Mouse (Mus musculus) hindbrain, postnatal 0 days (tissue): ENCODE data around the gene Disp1. TPM values are rescaled to one million over a fixed set of nuclear protein-coding genes. Genes with fewer than 3 reads are reported as not detected.

Experiments
- ATAC-seq: fragments of 200-750 bp; cut with Nextera tagmentation; 2 replicates; pipeline ENCODE4 v1.8.0; 2017; ENCODE audit warnings: mild to moderate bottlenecking, moderate TSS enrichment, moderate library complexity
- DNase-seq: peaks from one replicate; pipeline ENCODE4 v3.0.0-alpha.2; 2015; ENCODE audit warnings: low spot score
- H3K27ac ChIP-seq: fragments of 300-500 bp; sonication (generic); 2 replicates; pipeline ENCODE4 v1.5.1; 2014; ENCODE audit warnings: mild to moderate bottlenecking
- H3K27me3 ChIP-seq: fragments of 300-500 bp; sonication (generic); 2 replicates; pipeline ENCODE4 v1.6.1; 2014; ENCODE audit warnings: low read length, mixed read lengths; ENCODE audit not compliant: insufficient read depth
- H3K36me3 ChIP-seq: fragments of 300-500 bp; sonication (generic); 2 replicates; pipeline ENCODE4 v1.6.1; 2014; ENCODE audit warnings: low read length, mixed read lengths; ENCODE audit not compliant: insufficient read depth
- H3K4me1 ChIP-seq: fragments of 300-500 bp; sonication (generic); 2 replicates; pipeline ENCODE4 v1.6.1; 2014; ENCODE audit warnings: antibody characterized with exemption, low read length, mixed read lengths; ENCODE audit not compliant: insufficient read depth
- H3K4me2 ChIP-seq: fragments of 300-500 bp; sonication (generic); 2 replicates; pipeline ENCODE4 v1.6.1; 2014; ENCODE audit warnings: low read depth, mild to moderate bottlenecking, low read length, moderate library complexity, mixed read lengths
- H3K4me3 ChIP-seq: fragments of 300-500 bp; sonication (generic); 2 replicates; pipeline ENCODE4 v1.5.1; 2014; ENCODE audit warnings: low read length
- H3K9ac ChIP-seq: fragments of 300-500 bp; sonication (generic); replicated peaks from 2 replicates; pipeline ENCODE4 v1.6.1; 2014; ENCODE audit warnings: mild to moderate bottlenecking, low read length, moderate library complexity, mixed read lengths
- H3K9me3 ChIP-seq: fragments of 300-500 bp; sonication (generic); 2 replicates; pipeline ENCODE4 v1.6.1; 2016; ENCODE audit warnings: low read length, mixed read lengths
- CTCF ChIP-seq: IDR thresholded peaks from 2 replicates; pipeline ENCODE4 v1.5.1; 2016; ENCODE audit warnings: antibody characterized with exemption, control low read depth, low read depth
- WGBS: fragments of 180-500 bp; shearing (Covaris S2); extraction: QIAGEN DNeasy Blood & Tissue Kit; methylation state at CpG from one replicate; pipeline ENCODE4 v1.1.7; 2014; 5-methylcytosine and 5-hydroxymethylcytosine counted together
- polyA plus RNA-seq: library from polyadenylated mRNA; unstranded; fragments of >200 nt; fragmentation: Nextera tagmentation; extraction: Ambion mirVana; gene quantifications from 2 replicates; pipeline ENCODE4 v1.2.1, GENCODE M21; 2015
- total RNA-seq: library from RNA; depleted of rRNA; stranded (reverse); fragments of >200 nt; gene quantifications from 2 replicates; pipeline ENCODE4 v1.2.3, GENCODE M21; 2014

Gene Disp1
- total and polyA plus RNA-seq, 2 experiments from 2014 or later, result 7.4 to 8.2 TPM

DNA sequence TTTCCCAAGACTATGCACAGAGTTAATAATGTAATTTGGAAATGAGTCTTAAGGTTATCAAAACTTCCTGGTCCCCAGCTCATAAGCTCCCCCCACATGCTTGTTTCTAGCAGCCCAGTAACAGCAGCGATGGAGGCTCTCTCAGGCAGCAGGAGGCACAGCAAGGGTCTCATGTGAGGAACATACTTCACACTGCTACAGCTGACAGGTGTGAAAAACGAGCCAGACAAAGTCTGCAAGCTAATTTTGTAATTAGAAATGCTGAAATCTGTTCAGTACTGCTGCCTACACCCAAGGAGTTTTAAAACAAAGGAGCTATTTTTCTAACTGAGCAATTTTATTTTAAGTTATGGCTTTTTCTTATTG lies 40.3 kb downstream of the Disp1 start:
- no peak overlapping the region for H3K4me2 ChIP-seq
- no peaks in the 10 kb centered on the region for H3K36me3 ChIP-seq
- H3K27me3 ChIP-seq, result no peaks in the 10 kb centered on the region
- no peak for TF ChIP-seq CTCF
- ATAC-seq, result no peak
- H3K27ac ChIP-seq, result no peak overlapping the region
- 18% methylated on average over 2 of the region's 2 CpGs for WGBS
- H3K9ac ChIP-seq, result no peak overlapping the region
- peak; percentile 32 for DNase-seq
- no peaks in the 10 kb centered on the region for H3K9me3 ChIP-seq
- H3K4me3 ChIP-seq, result no peak overlapping the region
- no peaks in the 10 kb centered on the region for H3K4me1 ChIP-seq

DNA sequence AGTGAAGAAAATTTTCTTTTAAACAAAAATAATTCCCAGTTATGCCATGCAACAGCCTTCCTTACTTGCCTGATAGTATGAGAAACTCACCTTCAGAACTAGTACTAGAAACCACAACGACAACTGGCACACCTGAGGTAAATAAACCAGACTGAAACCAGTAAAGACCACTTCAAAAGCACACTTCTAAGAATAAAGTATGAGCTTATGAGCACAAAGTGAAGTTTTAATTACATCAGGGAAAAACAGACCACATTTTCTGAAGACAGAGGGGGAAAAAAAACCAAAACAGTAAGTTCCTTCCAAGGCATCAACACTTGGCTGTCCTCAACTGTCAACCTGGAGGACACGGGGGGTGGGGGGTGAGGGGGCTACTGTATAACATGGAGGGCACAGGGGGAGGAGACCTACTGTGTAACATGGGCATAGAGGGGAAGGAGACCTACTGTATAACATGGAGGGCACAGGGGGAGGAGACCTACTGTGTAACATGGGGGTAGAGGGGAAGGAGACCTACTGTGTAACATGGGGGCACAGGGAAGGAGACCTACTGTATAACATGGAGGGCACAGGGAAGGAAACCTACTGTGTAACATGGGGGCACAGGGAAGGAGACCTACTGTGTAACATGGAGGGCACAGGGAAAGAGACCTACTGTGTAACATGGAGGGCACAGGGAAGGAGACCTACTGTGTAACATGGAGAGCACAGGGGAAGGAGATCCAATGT lies 40.9 kb downstream of the Disp1 start:
- H3K4me3 ChIP-seq, result no peak overlapping the region
- ATAC-seq (no peak), DNase-seq (no peak)
- H3K9ac ChIP-seq, result no peak overlapping the region
- no peaks in the 10 kb centered on the region for H3K27me3 ChIP-seq
- TF ChIP-seq CTCF, result no peak
- H3K4me2 ChIP-seq, result no peak overlapping the region
- H3K4me1 ChIP-seq, result no peaks in the 10 kb centered on the region
- 96% methylated on average over 2 of the region's 2 CpGs for WGBS
- no peak overlapping the region for H3K27ac ChIP-seq
- H3K9me3 ChIP-seq, result no peaks in the 10 kb centered on the region
- no peaks in the 10 kb centered on the region for H3K36me3 ChIP-seq

GRCm38 (mm10) chr1:183179316-183179715 lies 42.0 kb downstream of the Disp1 start:
- DNase-seq, result no peak
- Histone ChIP-seq H3K4me1 (no peaks in the 10 kb centered on the region), H3K4me2 (no peak overlapping the region), H3K27ac (no peak overlapping the region), H3K4me3 (no peak overlapping the region), H3K27me3 (no peaks in the 10 kb centered on the region), H3K36me3 (no peaks in the 10 kb centered on the region), H3K9me3 (no peaks in the 10 kb centered on the region), H3K9ac (no peak overlapping the region)
- TF ChIP-seq CTCF, result no peak
- WGBS, result 84% methylated on average over 5 of the region's 5 CpGs
- ATAC-seq, result no peak

- TF ChIP-seq CTCF, result no peak
- no peak overlapping the region for H3K4me2 ChIP-seq
- no peak overlapping the region for H3K9ac ChIP-seq
- ATAC-seq, result no peak
- no peak overlapping the region for H3K27ac ChIP-seq
- no peak for DNase-seq
- no peaks in the 10 kb centered on the region for H3K4me1 ChIP-seq
- no peaks in the 10 kb centered on the region for H3K36me3 ChIP-seq
- H3K9me3 ChIP-seq, result no peaks in the 10 kb centered on the region
- H3K27me3 ChIP-seq, result no peaks in the 10 kb centered on the region
- WGBS, result 80% methylated on average over 8 of the region's 8 CpGs
- no peak overlapping the region for H3K4me3 ChIP-seq
Measured at GRCm38 (mm10) chr1:183175236-183175635, 46.1 kb downstream of the Disp1 start.

DNA sequence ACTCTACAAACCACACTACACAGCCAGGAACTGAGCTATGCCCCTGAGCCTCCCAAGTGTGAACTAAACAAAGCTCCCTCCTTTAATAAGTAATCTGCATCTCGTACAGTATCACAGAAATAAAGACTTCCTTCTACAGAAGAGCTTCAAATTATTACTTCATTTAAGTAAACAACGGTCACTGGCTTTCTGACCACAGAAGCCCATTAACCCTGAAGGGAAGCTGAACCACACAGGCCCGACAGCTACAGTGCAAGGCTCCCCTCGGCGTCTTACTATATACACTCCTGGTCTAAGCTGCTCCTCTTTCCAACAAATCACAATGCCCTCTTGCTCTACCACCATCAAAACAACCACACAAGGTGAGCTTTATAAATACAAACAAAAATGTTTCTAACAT lies 50.2 kb downstream of the Disp1 start:
- TF ChIP-seq CTCF, result no peak
- Histone ChIP-seq H3K36me3 (no peaks in the 10 kb centered on the region), H3K9ac (no peak overlapping the region), H3K4me1 (no peaks in the 10 kb centered on the region), H3K27ac (no peak overlapping the region), H3K4me2 (no peak overlapping the region), H3K9me3 (no peaks in the 10 kb centered on the region), H3K4me3 (no peak overlapping the region), H3K27me3 (no peaks in the 10 kb centered on the region)
- no peak for DNase-seq
- no peak for ATAC-seq
- WGBS, result 90% methylated on average over 5 of the region's 5 CpGs

DNA sequence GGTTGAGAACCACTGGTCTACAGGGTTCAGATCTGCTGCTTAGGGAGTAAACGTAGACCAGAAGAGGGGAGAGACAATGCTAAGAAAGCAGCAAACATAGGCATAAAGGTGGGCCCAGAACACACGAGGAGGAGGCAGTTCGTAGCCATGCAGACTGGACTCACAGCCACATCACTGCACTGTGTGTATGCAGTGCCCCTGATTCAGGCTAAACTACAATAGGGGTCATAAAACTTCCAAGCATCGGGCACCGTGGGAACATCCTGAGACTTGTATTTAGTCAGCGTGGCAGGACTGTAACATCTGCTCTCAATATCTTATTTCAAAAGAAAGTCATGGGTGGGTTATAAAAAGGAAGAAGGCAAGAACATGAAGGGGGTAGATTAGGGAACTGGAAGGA lies 52.9 kb downstream of the Disp1 start:
- Histone ChIP-seq H3K4me3 (no peak overlapping the region), H3K27ac (no peak overlapping the region), H3K4me2 (no peak overlapping the region), H3K4me1 (no peaks in the 10 kb centered on the region), H3K36me3 (no peaks in the 10 kb centered on the region), H3K9ac (no peak overlapping the region), H3K9me3 (no peaks in the 10 kb centered on the region), H3K27me3 (no peaks in the 10 kb centered on the region)
- WGBS, result 80% methylated on average over 6 of the region's 6 CpGs
- no peak for DNase-seq
- TF ChIP-seq CTCF, result no peak
- ATAC-seq, result no peak

- H3K27ac ChIP-seq, result no peak overlapping the region
- no peaks in the 10 kb centered on the region for H3K36me3 ChIP-seq
- H3K9me3 ChIP-seq, result no peaks in the 10 kb centered on the region
- WGBS, result 66% methylated on average over 12 of the region's 12 CpGs
- no peak for DNase-seq
- H3K9ac ChIP-seq, result no peak overlapping the region
- no peak overlapping the region for H3K4me3 ChIP-seq
- no peak for TF ChIP-seq CTCF
- H3K4me1 ChIP-seq, result no peaks in the 10 kb centered on the region
- H3K4me2 ChIP-seq, result no peak overlapping the region
- ATAC-seq, result no peak
- H3K27me3 ChIP-seq, result no peaks in the 10 kb centered on the region
Measured at GRCm38 (mm10) chr1:183167776-183168175, 53.5 kb downstream of the Disp1 start.
